Mouse (Mus musculus): Measurements from ENCODE around the gene Lgi1. TPM values are rescaled to one million over a fixed set of nuclear protein-coding genes. Genes with fewer than 3 reads are reported as not detected.
A peak's percentile ranks its signal among the peaks of the same experiment; 100 is the strongest.

Gene Lgi1
- polyA plus RNA-seq, 2 experiments: 0.03 TPM; not detected in 1

- TF ChIP-seq CTCF (IDR thresholded peaks at IDR 0.05; ENCODE audit: low read depth): no peak
- no peak for TF ChIP-seq EP300 (IDR thresholded peaks at IDR 0.05; ENCODE audit: low read depth)
- H3K4me3 ChIP-seq (ENCODE audit: insufficient read depth in 1 of 2, low read depth in 2 of 2, low read length in 2 of 2): peak overlapping the region; percentile 78 to 85
- no peaks in the 10 kb centered on the region for H3K27me3 ChIP-seq (ENCODE audit: control insufficient read depth, insufficient read depth, low read length)
- H3K27ac ChIP-seq: no peak overlapping the region
- DNase-seq (ENCODE audit: low read depth in 3 of 3, low spot score in 3 of 3): no peak
- peak overlapping the region; percentile 83 for H3K4me2 ChIP-seq (ENCODE audit: low read depth)
- no peak for ATAC-seq (ENCODE audit: insufficient read depth)
- 20% methylated on average over 9 of the region's 9 CpGs for WGBS (ENCODE audit: insufficient replicate concordance)
- H3K4me1 ChIP-seq (replicated peaks; ENCODE audit: control insufficient read depth in 2 of 2, insufficient read depth in 2 of 2, low read length in 1 of 2): peaks cover 10% of the 10 kb centered on the region in 2 experiments
- peak overlapping the region; percentile 77; the same call in 1 of the 2 replicates for H3K9ac ChIP-seq (replicated peaks)
- no peaks in the 10 kb centered on the region for H3K36me3 ChIP-seq (replicated peaks; ENCODE audit: control insufficient read depth, insufficient read depth, low read depth)
- H3K9me3 ChIP-seq (ENCODE audit: control insufficient read depth, low read length): no peaks in the 10 kb centered on the region
Measured at GRCm38 (mm10) chr19:38224685-38225060, 39.7 kb upstream of the Lgi1 start.

- Histone ChIP-seq H3K9ac (replicated peaks) (no peak overlapping the region), H3K27ac (no peak overlapping the region), H3K4me2 (ENCODE audit: low read depth) (no peak overlapping the region), H3K36me3 (replicated peaks; ENCODE audit: control insufficient read depth, insufficient read depth, low read depth) (no peaks in the 10 kb centered on the region), H3K27me3 (ENCODE audit: control insufficient read depth, insufficient read depth, low read length) (no peaks in the 10 kb centered on the region), H3K4me1 (replicated peaks; ENCODE audit: control insufficient read depth in 2 of 2, insufficient read depth in 2 of 2, low read length in 1 of 2) (peaks cover 5 to 6% of the 10 kb centered on the region in 2 experiments), H3K4me3 (ENCODE audit: insufficient read depth in 1 of 2, low read depth in 2 of 2, low read length in 2 of 2) (no peak overlapping the region), H3K9me3 (ENCODE audit: control insufficient read depth, low read length) (no peaks in the 10 kb centered on the region)
- no peak for DNase-seq (ENCODE audit: low read depth in 3 of 3, low spot score in 3 of 3)
- no peak for ATAC-seq (ENCODE audit: insufficient read depth)
- TF ChIP-seq CTCF (IDR thresholded peaks at IDR 0.05; ENCODE audit: low read depth): peak; percentile 54
- no peak for TF ChIP-seq EP300 (IDR thresholded peaks at IDR 0.05; ENCODE audit: low read depth)
- WGBS (ENCODE audit: insufficient replicate concordance): 30% methylated on average over 2 of the region's 2 CpGs
Measured at GRCm38 (mm10) chr19:38228699-38229098, 35.6 kb upstream of the Lgi1 start.

- H3K9ac ChIP-seq (replicated peaks): no peak overlapping the region
- DNase-seq (ENCODE audit: low read depth in 3 of 3, low spot score in 3 of 3): no peak
- no peaks in the 10 kb centered on the region for H3K27me3 ChIP-seq (ENCODE audit: control insufficient read depth, insufficient read depth, low read length)
- TF ChIP-seq CTCF (IDR thresholded peaks at IDR 0.05; ENCODE audit: low read depth) (no peak), EP300 (IDR thresholded peaks at IDR 0.05; ENCODE audit: low read depth) (no peak)
- no peak overlapping the region for H3K4me3 ChIP-seq (ENCODE audit: insufficient read depth in 1 of 2, low read depth in 2 of 2, low read length in 2 of 2)
- H3K4me1 ChIP-seq (replicated peaks; ENCODE audit: control insufficient read depth in 2 of 2, insufficient read depth in 2 of 2, low read length in 1 of 2): no peaks in the 10 kb centered on the region
- H3K27ac ChIP-seq: no peak overlapping the region
- WGBS (ENCODE audit: insufficient replicate concordance): 38% methylated on average over 8 of the region's 8 CpGs
- H3K9me3 ChIP-seq (ENCODE audit: control insufficient read depth, low read length): no peaks in the 10 kb centered on the region
- no peaks in the 10 kb centered on the region for H3K36me3 ChIP-seq (replicated peaks; ENCODE audit: control insufficient read depth, insufficient read depth, low read depth)
- no peak for ATAC-seq (ENCODE audit: insufficient read depth)
- no peak overlapping the region for H3K4me2 ChIP-seq (ENCODE audit: low read depth)
Measured at GRCm38 (mm10) chr19:38232087-38232486, 32.2 kb upstream of the Lgi1 start.

GRCm38 (mm10) chr19:38232516-38232915 lies 31.8 kb upstream of the Lgi1 start:
- H3K9me3 ChIP-seq (ENCODE audit: control insufficient read depth, low read length): no peaks in the 10 kb centered on the region
- no peak for TF ChIP-seq CTCF (IDR thresholded peaks at IDR 0.05; ENCODE audit: low read depth)
- H3K27ac ChIP-seq: no peak overlapping the region
- DNase-seq (ENCODE audit: low read depth in 3 of 3, low spot score in 3 of 3) (no peak), ATAC-seq (ENCODE audit: insufficient read depth) (no peak)
- H3K4me2 ChIP-seq (ENCODE audit: low read depth): no peak overlapping the region
- no peaks in the 10 kb centered on the region for H3K36me3 ChIP-seq (replicated peaks; ENCODE audit: control insufficient read depth, insufficient read depth, low read depth)
- no peak overlapping the region for H3K9ac ChIP-seq (replicated peaks)
- H3K4me1 ChIP-seq (replicated peaks; ENCODE audit: control insufficient read depth in 2 of 2, insufficient read depth in 2 of 2, low read length in 1 of 2): no peaks in the 10 kb centered on the region
- H3K4me3 ChIP-seq (ENCODE audit: insufficient read depth in 1 of 2, low read depth in 2 of 2, low read length in 2 of 2): no peak overlapping the region
- WGBS (ENCODE audit: insufficient replicate concordance): 34% methylated on average over 4 of the region's 4 CpGs
- no peaks in the 10 kb centered on the region for H3K27me3 ChIP-seq (ENCODE audit: control insufficient read depth, insufficient read depth, low read length)

- no peaks in the 10 kb centered on the region for H3K27me3 ChIP-seq (ENCODE audit: control insufficient read depth, insufficient read depth, low read length)
- WGBS (ENCODE audit: insufficient replicate concordance): 57% methylated on average over 5 of the region's 5 CpGs
- H3K36me3 ChIP-seq (replicated peaks; ENCODE audit: control insufficient read depth, insufficient read depth, low read depth): no peaks in the 10 kb centered on the region
- no peak for ATAC-seq (ENCODE audit: insufficient read depth)
- no peak overlapping the region for H3K4me3 ChIP-seq (ENCODE audit: insufficient read depth in 1 of 2, low read depth in 2 of 2, low read length in 2 of 2)
- no peak for DNase-seq (ENCODE audit: low read depth in 3 of 3, low spot score in 3 of 3)
- no peak overlapping the region for H3K9ac ChIP-seq (replicated peaks)
- H3K4me2 ChIP-seq (ENCODE audit: low read depth): no peak overlapping the region
- no peaks in the 10 kb centered on the region for H3K9me3 ChIP-seq (ENCODE audit: control insufficient read depth, low read length)
- H3K4me1 ChIP-seq (replicated peaks; ENCODE audit: control insufficient read depth in 2 of 2, insufficient read depth in 2 of 2, low read length in 1 of 2): no peaks in the 10 kb centered on the region
- H3K27ac ChIP-seq: no peak overlapping the region
- TF ChIP-seq EP300 (IDR thresholded peaks at IDR 0.05; ENCODE audit: low read depth): no peak
- no peak for TF ChIP-seq CTCF (IDR thresholded peaks at IDR 0.05; ENCODE audit: low read depth)
Measured at GRCm38 (mm10) chr19:38236526-38236925, 27.8 kb upstream of the Lgi1 start.

All from liver, embryonic 14.5 days (tissue).